Mouse (Mus musculus) embryonic facial prominence, embryonic 13.5 days (tissue): ENCODE data around the gene Elane. TPM values are rescaled to one million over a fixed set of nuclear protein-coding genes. Genes with fewer than 3 reads are reported as not detected.

Experiments
- ATAC-seq: fragments of 200-750 bp; cut with Nextera tagmentation; 2 replicates; pipeline ENCODE4 v1.8.0; 2017; ENCODE audit warnings: low read depth; ENCODE audit not compliant: insufficient number of reproducible peaks, insufficient read depth, low FRiP score, low TSS enrichment
- H3K27ac ChIP-seq: fragments of 300-500 bp; sonication (generic); 2 replicates; pipeline ENCODE4 v1.5.1; 2015; ENCODE audit warnings: moderate library complexity, mild to moderate bottlenecking, inconsistent platforms
- H3K27me3 ChIP-seq: fragments of 300-500 bp; sonication (generic); 2 replicates; pipeline ENCODE4 v1.6.1; 2015; ENCODE audit warnings: mild to moderate bottlenecking, inconsistent platforms
- H3K36me3 ChIP-seq: fragments of 300-500 bp; sonication (generic); 2 replicates; pipeline ENCODE4 v1.6.1; 2015; ENCODE audit warnings: mild to moderate bottlenecking, inconsistent platforms
- H3K4me1 ChIP-seq: fragments of 300-500 bp; sonication (generic); 2 replicates; pipeline ENCODE4 v1.6.1; 2015; ENCODE audit warnings: inconsistent platforms
- H3K4me2 ChIP-seq: fragments of 300-500 bp; sonication (generic); 2 replicates; pipeline ENCODE4 v1.6.1; 2015; ENCODE audit warnings: moderate library complexity, mild to moderate bottlenecking, inconsistent platforms
- H3K4me3 ChIP-seq: fragments of 300-500 bp; sonication (generic); 2 replicates; pipeline ENCODE4 v1.5.1; 2015; ENCODE audit warnings: mild to moderate bottlenecking, inconsistent platforms
- H3K9ac ChIP-seq: fragments of 300-500 bp; sonication (generic); 2 replicates; pipeline ENCODE4 v1.6.1; 2015; ENCODE audit warnings: mild to moderate bottlenecking, inconsistent platforms
- H3K9me3 ChIP-seq: fragments of 300-500 bp; sonication (generic); 2 replicates; pipeline ENCODE4 v1.6.1; 2016; ENCODE audit warnings: inconsistent platforms
- WGBS: fragments of 180-500 bp; shearing (Covaris S2); methylation state at CpG from one replicate; pipeline ENCODE4 v1.1.7; 2015; ENCODE audit warnings: mixed read lengths; 5-methylcytosine and 5-hydroxymethylcytosine counted together
- microRNA-seq: library from miRNA; unstranded; fragments of <30 nt; microRNA quantifications from one replicate; pipeline ENCODE4, GENCODE M21; 2016
- polyA plus RNA-seq: library from polyadenylated mRNA; unstranded; fragments of >200 nt; fragmentation: Nextera tagmentation; extraction: Ambion mirVana; gene quantifications from 2 replicates; pipeline ENCODE4 v1.2.1, GENCODE M21; 2015

Gene Elane
- polyA plus RNA-seq, 1 experiment from 2014 or later: not detected

DNA sequence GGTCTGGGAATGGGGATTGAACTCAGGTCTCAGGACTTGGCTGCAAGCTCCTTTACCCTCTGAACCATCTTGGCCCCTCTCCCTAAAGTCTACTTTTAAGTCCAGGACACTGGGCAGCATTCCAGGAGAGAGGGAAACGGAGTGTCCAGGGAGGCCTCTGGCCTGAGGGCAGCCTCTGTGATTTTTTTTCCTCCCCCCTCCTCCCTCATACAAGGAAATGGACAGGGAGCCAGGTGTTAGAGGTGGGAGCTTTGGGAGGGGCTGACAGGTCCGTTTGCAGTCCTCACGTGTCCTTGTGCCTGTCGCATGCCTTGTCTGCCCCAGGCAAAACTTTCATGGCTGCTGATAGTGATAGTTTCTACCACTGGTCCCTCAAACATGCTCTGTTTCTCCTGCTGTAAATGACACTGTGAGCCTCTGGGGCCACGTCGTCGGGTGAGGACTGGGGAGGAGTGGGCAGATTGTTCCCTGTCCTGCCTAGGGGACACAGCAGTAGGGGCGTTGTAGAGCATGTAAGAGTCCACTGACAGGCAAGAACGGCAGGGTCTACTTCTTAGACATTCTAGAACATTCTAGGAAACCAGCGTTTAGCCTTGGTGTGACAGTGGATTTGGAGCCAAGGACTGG, 50.4 kb downstream of the Elane start:
- Histone ChIP-seq H3K27me3 (no peaks in the 10 kb centered on the region), H3K36me3 (peaks cover 70% of the 10 kb centered on the region), H3K9me3 (no peaks in the 10 kb centered on the region), H3K4me3 (no peak overlapping the region), H3K4me2 (peak overlapping the region; percentile 1; the same call in 1 of the 2 replicates), H3K27ac (peak overlapping the region; percentile 35), H3K4me1 (peaks cover 65% of the 10 kb centered on the region), H3K9ac (0 out of 2 replicates have a peak overlapping the region, but pooled peaks have one; percentile 21)
- 56% methylated on average over 10 of the region's 10 CpGs for WGBS
- ATAC-seq: no peak

DNA sequence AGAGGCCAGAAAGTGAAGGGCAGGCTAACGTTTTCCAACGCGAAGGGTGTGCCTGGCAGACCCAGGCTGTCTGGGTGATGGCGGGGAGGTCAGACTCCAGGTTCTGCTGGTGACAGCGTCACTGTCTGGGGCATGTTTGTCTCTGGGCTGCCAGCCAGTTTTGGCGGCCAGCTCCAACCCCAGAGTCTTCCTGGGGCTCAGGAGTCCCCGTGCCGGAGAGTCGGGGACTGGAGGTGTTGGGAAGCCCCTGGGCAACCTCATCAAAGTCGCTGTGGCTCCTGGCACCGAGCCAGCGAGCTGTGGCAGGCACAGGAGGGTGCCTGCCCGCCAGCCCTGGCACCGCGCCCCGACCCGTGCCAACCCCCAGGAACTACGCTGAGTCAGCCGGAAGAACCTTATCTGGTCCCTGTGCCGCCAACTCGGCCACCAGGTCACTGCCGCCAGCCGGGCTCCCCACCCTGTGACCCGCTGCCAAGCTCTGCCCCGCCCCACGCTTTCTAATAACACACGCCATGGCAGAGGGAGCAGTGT, 50.9 kb downstream of the Elane start:
- peak overlapping the region; percentile 35 for H3K27ac ChIP-seq
- H3K4me2 ChIP-seq: peak overlapping the region; percentile 1; the same call in 1 of the 2 replicates
- H3K4me1 ChIP-seq: peaks cover 61% of the 10 kb centered on the region
- H3K27me3 ChIP-seq: no peaks in the 10 kb centered on the region
- 68% methylated on average over 27 of the region's 27 CpGs for WGBS
- no peaks in the 10 kb centered on the region for H3K9me3 ChIP-seq
- H3K4me3 ChIP-seq: no peak overlapping the region
- 0 out of 2 replicates have a peak overlapping the region, but pooled peaks have one; percentile 27 for H3K9ac ChIP-seq
- peaks cover 70% of the 10 kb centered on the region for H3K36me3 ChIP-seq
- no peak for ATAC-seq

Small RNA genes lying within 50 kb of the gene (microRNA-seq; reads per million reads assigned to microRNA genes)
- gene Mir6910: not detected

Other genes starting within 250 kb of the Elane start
- gene Shc2, start 248.3 kb upstream of the Elane start, polyA plus RNA-seq: 11.7 and 13.7 TPM in 2 replicates
- not detected in 2 replicates for gene Odf3l2, start 240.5 kb upstream of the Elane start, polyA plus RNA-seq
- gene Madcam1, start 221.7 kb upstream of the Elane start, polyA plus RNA-seq: 11.3 and 11.8 TPM in 2 replicates
- gene Tpgs1, start 216.9 kb upstream of the Elane start, polyA plus RNA-seq: 58.1 and 62.1 TPM in 2 replicates
- 102 and 106 TPM in 2 replicates for gene Cdc34, start 204.1 kb upstream of the Elane start, polyA plus RNA-seq
- 0.81 and 0.84 TPM in 2 replicates for gene Gzmm, start 197.2 kb upstream of the Elane start, polyA plus RNA-seq
- 703 and 715 TPM in 2 replicates for gene Bsg, start 181.8 kb upstream of the Elane start, polyA plus RNA-seq
- 0.10 and 0.12 TPM in 2 replicates for gene Hcn2, start 169.6 kb upstream of the Elane start, polyA plus RNA-seq
- 42.8 and 50.9 TPM in 2 replicates for gene Polrmt, start 139.7 kb upstream of the Elane start, polyA plus RNA-seq
- 0.54 and 0.80 TPM in 2 replicates for gene Fgf22, start 131.2 kb upstream of the Elane start, polyA plus RNA-seq
- 79.2 and 96.5 TPM in 2 replicates for gene Rnf126, start 119.3 kb upstream of the Elane start, polyA plus RNA-seq
- gene Fstl3, start 109.0 kb upstream of the Elane start, polyA plus RNA-seq: 7.5 and 8.3 TPM in 2 replicates
- gene Prss57, start 95.3 kb upstream of the Elane start, polyA plus RNA-seq: not detected in 2 replicates
- 105 and 112 TPM in 2 replicates for gene Palm, start 92.7 kb upstream of the Elane start, polyA plus RNA-seq
- gene Misp, start 65.3 kb upstream of the Elane start, polyA plus RNA-seq: 2.5 and 5.2 TPM in 2 replicates
- gene Ptbp1, start 31.8 kb upstream of the Elane start, polyA plus RNA-seq: 386 and 390 TPM in 2 replicates
- gene Prtn3, start 11.8 kb upstream of the Elane start, polyA plus RNA-seq: 7.3 and 8.5 TPM in 2 replicates
- 126 and 138 TPM in 2 replicates for gene Plppr3, start 11.6 kb upstream of the Elane start, polyA plus RNA-seq
- not detected in 2 replicates for gene Cfd, start 4.6 kb downstream of the Elane start, polyA plus RNA-seq
- 47.6 and 49.3 TPM in 2 replicates for gene Med16, start 22.7 kb downstream of the Elane start, polyA plus RNA-seq
- 8.1 and 29.9 TPM in 2 replicates for gene Gm26602, start 24.6 kb downstream of the Elane start, polyA plus RNA-seq
- gene Kiss1r, start 30.7 kb downstream of the Elane start, polyA plus RNA-seq: 0.98 and 1.3 TPM in 2 replicates
- 190 and 206 TPM in 2 replicates for gene R3hdm4, start 35.0 kb downstream of the Elane start, polyA plus RNA-seq
- 5.3 and 6.9 TPM in 2 replicates for gene Arid3a, start 40.8 kb downstream of the Elane start, polyA plus RNA-seq
- gene Wdr18, start 73.9 kb downstream of the Elane start, polyA plus RNA-seq: 97.7 and 106 TPM in 2 replicates
- 0.52 and 0.83 TPM in 2 replicates for gene Grin3b, start 84.5 kb downstream of the Elane start, polyA plus RNA-seq
- gene Tmem259, start 98.1 kb downstream of the Elane start, polyA plus RNA-seq: 15.4 and 17.0 TPM in 2 replicates
- 298 and 319 TPM in 2 replicates for gene Cnn2, start 102.3 kb downstream of the Elane start, polyA plus RNA-seq
- gene Abca7, start 110.2 kb downstream of the Elane start, polyA plus RNA-seq: 2.2 and 2.6 TPM in 2 replicates
- gene Arhgap45, start 130.4 kb downstream of the Elane start, polyA plus RNA-seq: 3.9 and 4.6 TPM in 2 replicates
- 247 and 265 TPM in 2 replicates for gene Polr2e, start 153.5 kb downstream of the Elane start, polyA plus RNA-seq
- 445 and 488 TPM in 2 replicates for gene Gpx4, start 160.9 kb downstream of the Elane start, polyA plus RNA-seq
- 15.8 and 16.1 TPM in 2 replicates for gene Sbno2, start 219.3 kb downstream of the Elane start, polyA plus RNA-seq
- gene Stk11, start 229.6 kb downstream of the Elane start, polyA plus RNA-seq: 18.5 and 19.0 TPM in 2 replicates